26 mouse cellular contexts compared by ENCODE assay signal in genomic region chr3:151788622-151789021, GRCm38 (mm10). TPM values are rescaled to one million over a fixed set of nuclear protein-coding genes. Genes with fewer than 3 reads are reported as not detected.
"Had no signal": no experiment of that assay in that cellular context is flagged by ENCODE, and none has a peak within 500 bp of the region (broad histone marks: within the 10 kb centered on the region; RNA-seq: fewer than 3 reads in every experiment).

No protein-coding gene starts in this region.

- H3K4me2 ChIP-seq: lung, embryonic 15.5 days; midbrain, embryonic 11.5 days; midbrain, embryonic 13.5 days; midbrain, embryonic 15.5 days; neural tube, embryonic 12.5 days had no signal

- H3K36me3 ChIP-seq: lung, embryonic 15.5 days; midbrain, embryonic 13.5 days; midbrain, embryonic 15.5 days; neural tube, embryonic 12.5 days had no signal

- H3K27ac ChIP-seq: lung, embryonic 15.5 days; macrophage; midbrain, embryonic 13.5 days; midbrain, embryonic 15.5 days; neural tube, embryonic 12.5 days had no signal

- DNase-seq: liver, postnatal 0 days; lung, adult 2 months; lung, postnatal 14 days; right cerebral cortex, adult 18-20 months; right cerebral cortex, postnatal 25 days; right cerebral cortex, postnatal 4 days; spleen, adult 18-20 months; thymus, adult 18-20 months; thymus, postnatal 14 days; thymus, postnatal 36 days had no signal

- H3K27me3 ChIP-seq: lung, embryonic 15.5 days; megakaryocyte, embryonic 14.5 days; midbrain, embryonic 13.5 days; midbrain, embryonic 15.5 days; neural tube, embryonic 12.5 days had no signal

- H3K4me1 ChIP-seq: lung, embryonic 15.5 days; megakaryocyte, embryonic 14.5 days; midbrain, embryonic 13.5 days; midbrain, embryonic 15.5 days; neural tube, embryonic 12.5 days had no signal

- H3K9ac ChIP-seq: liver, postnatal 0 days; lung, embryonic 15.5 days; midbrain, embryonic 13.5 days; midbrain, embryonic 15.5 days; neural tube, embryonic 12.5 days had no signal

- ATAC-seq: liver, postnatal 0 days; lung, postnatal 0 days; midbrain, embryonic 13.5 days; midbrain, embryonic 15.5 days had no signal

- H3K4me3 ChIP-seq: lung, embryonic 15.5 days; megakaryocyte, embryonic 14.5 days; midbrain, embryonic 13.5 days; midbrain, embryonic 15.5 days; neural tube, embryonic 12.5 days had no signal

- H3K9me3 ChIP-seq: lung, embryonic 15.5 days; midbrain, embryonic 13.5 days; midbrain, embryonic 15.5 days; neural tube, embryonic 12.5 days had no signal

RNA-seq across cellular contexts. Expression of gene Ifi44l, which starts 25.9 kb away (rescaled TPM):
- total RNA-seq: megakaryocyte progenitor cell, adult 5-6 weeks; midbrain, postnatal 0 days; monocyte, adult 5-6 weeks; neutrophil, adult 5-6 weeks had no signal
- polyA plus RNA-seq: liver, postnatal 0 days; lung, adult 2 months; lung, embryonic 15.5 days; lung, postnatal 0 days; macrophage; midbrain, embryonic 11.5 days; midbrain, embryonic 13.5 days; midbrain, embryonic 15.5 days; midbrain, postnatal 0 days; neural tube, embryonic 12.5 days; small intestine, adult 2 months; stomach, embryonic 14.5 days; stomach, embryonic 16.5 days; thymus, postnatal 0 days had no signal

RNA-seq across cellular contexts. Expression of gene Ifi44, which starts 38.9 kb away (rescaled TPM):
- total RNA-seq: monocyte, adult 5-6 weeks; neutrophil, adult 5-6 weeks had no signal

RNA-seq across cellular contexts. Expression of gene Ptgfr, which starts 48.8 kb away (rescaled TPM):
- total RNA-seq: megakaryocyte progenitor cell, adult 5-6 weeks; monocyte, adult 5-6 weeks; neutrophil, adult 5-6 weeks had no signal
- polyA plus RNA-seq: liver, postnatal 0 days; macrophage had no signal
